Mouse (Mus musculus) thymus, adult 2 months (tissue): ENCODE measurements around the gene Col24a1. TPM values are rescaled to one million over a fixed set of nuclear protein-coding genes. Genes with fewer than 3 reads are reported as not detected.
A peak's percentile ranks its signal among the peaks of the same experiment; 100 is the strongest.

Experiments
- DNase-seq: peaks from one replicate; pipeline ENCODE4 v3.0.0; 2021
- H3K27ac ChIP-seq: fragments of 200-500 bp; 2 replicates; pipeline ENCODE4 v1.5.1; 2012; ENCODE audit warnings: low read length, control low read depth; ENCODE audit not compliant: control insufficient read depth, insufficient read depth
- H3K27me3 ChIP-seq: fragments of 200-500 bp; 2 replicates; pipeline ENCODE4 v1.6.1; 2012; ENCODE audit warnings: mild to moderate bottlenecking, low read length, moderate library complexity, mixed read lengths; ENCODE audit not compliant: control insufficient read depth, insufficient read depth
- H3K36me3 ChIP-seq: fragments of 200-500 bp; 2 replicates; pipeline ENCODE4 v1.6.1; 2012; ENCODE audit warnings: mild to moderate bottlenecking, low read length, moderate library complexity; ENCODE audit not compliant: control insufficient read depth, insufficient read depth
- H3K4me1 ChIP-seq: fragments of 200-500 bp; replicated peaks from 2 replicates; pipeline ENCODE4 v1.6.1; 2012; ENCODE audit warnings: low read length; ENCODE audit not compliant: control insufficient read depth, insufficient read depth
- H3K4me3 ChIP-seq: fragments of 200-500 bp; 2 replicates; pipeline ENCODE4 v1.5.1; 2012; ENCODE audit warnings: mild to moderate bottlenecking, low read length, control low read depth, moderate library complexity; ENCODE audit not compliant: control insufficient read depth, insufficient read depth
- CTCF ChIP-seq: fragments of 200-500 bp; IDR thresholded peaks from 2 replicates; pipeline ENCODE4 v1.5.1; 2012; ENCODE audit warnings: mild to moderate bottlenecking, control low read depth, low read length, moderate library complexity, borderline replicate concordance; ENCODE audit not compliant: control insufficient read depth, poor library complexity, insufficient read depth; ENCODE audit errors: extremely low read depth
- POLR2A ChIP-seq: fragments of 200-500 bp; IDR thresholded peaks from 2 replicates; pipeline ENCODE4 v1.6.1; 2012; ENCODE audit warnings: mild to moderate bottlenecking, low read length, control low read depth, moderate library complexity; ENCODE audit not compliant: control insufficient read depth, poor library complexity, insufficient read depth; ENCODE audit errors: extremely low read depth
- WGBS: fragments of 180-500 bp; shearing (Covaris S2); methylation state at CpG from one replicate; pipeline ENCODE4 v1.1.7; 2018; 5-methylcytosine and 5-hydroxymethylcytosine counted together
- polyA plus RNA-seq: library from polyadenylated mRNA; depleted of rRNA; stranded (reverse); fragments of >200 nt; gene quantifications from 2 replicates; pipeline ENCODE4 v1.2.3, GENCODE M21; 2012

Col24a1 gene
- polyA plus RNA-seq, 1 experiment = 0.08 TPM

- Histone ChIP-seq H3K27me3 (no peaks in the 10 kb centered on the region), H3K27ac (no peak overlapping the region), H3K4me1 (no peaks in the 10 kb centered on the region), H3K36me3 (no peaks in the 10 kb centered on the region), H3K4me3 (no peak overlapping the region)
- no peak for DNase-seq
- 77% methylated on average over 2 of the region's 2 CpGs for WGBS
- TF ChIP-seq CTCF = no peak
- no peak for TF ChIP-seq POLR2A
Measured at GRCm38 (mm10) chr3:145554388-145554787, 262.1 kb downstream of the Col24a1 start.

- Histone ChIP-seq H3K4me1 (no peaks in the 10 kb centered on the region), H3K27ac (no peak overlapping the region), H3K4me3 (no peak overlapping the region), H3K27me3 (no peaks in the 10 kb centered on the region), H3K36me3 (no peaks in the 10 kb centered on the region)
- WGBS = 92% methylated on average over 10 of the region's 10 CpGs
- DNase-seq = no peak
- TF ChIP-seq CTCF = no peak
- no peak for TF ChIP-seq POLR2A
Measured at GRCm38 (mm10) chr3:145556206-145556605, 263.9 kb downstream of the Col24a1 start.

DNA sequence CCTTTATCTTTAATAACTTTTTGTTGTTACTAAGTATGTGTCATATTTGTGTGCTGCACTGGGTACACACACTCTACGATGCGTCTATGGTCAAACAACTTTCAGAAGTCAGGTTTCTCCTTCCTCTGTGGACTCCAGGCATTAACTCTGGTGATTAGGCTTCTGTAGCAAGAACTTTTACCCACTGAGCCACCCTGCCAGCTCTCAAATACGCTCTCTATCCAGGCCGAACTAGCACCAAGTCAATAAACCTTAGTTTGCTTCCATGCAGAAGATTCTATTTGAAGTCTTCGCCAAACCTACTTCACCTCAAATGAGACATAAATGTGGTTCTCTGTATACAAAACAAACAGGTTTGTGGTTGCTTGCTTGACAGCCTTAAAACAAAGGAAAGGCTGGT, 267.4 kb downstream of the Col24a1 start:
- Histone ChIP-seq H3K27me3 (no peaks in the 10 kb centered on the region), H3K4me3 (no peak overlapping the region), H3K27ac (no peak overlapping the region), H3K36me3 (no peaks in the 10 kb centered on the region), H3K4me1 (no peaks in the 10 kb centered on the region)
- DNase-seq = no peak
- no peak for TF ChIP-seq CTCF
- TF ChIP-seq POLR2A = no peak
- 93% methylated on average over 5 of the region's 5 CpGs for WGBS

GRCm38 (mm10) chr3:145560117-145560516, 267.8 kb downstream of the Col24a1 start:
- Histone ChIP-seq H3K4me3 (no peak overlapping the region), H3K27me3 (no peaks in the 10 kb centered on the region), H3K4me1 (no peaks in the 10 kb centered on the region), H3K36me3 (no peaks in the 10 kb centered on the region), H3K27ac (no peak overlapping the region)
- TF ChIP-seq CTCF (no peak), POLR2A (no peak)
- 86% methylated on average over 4 of the region's 4 CpGs for WGBS
- no peak for DNase-seq

DNA sequence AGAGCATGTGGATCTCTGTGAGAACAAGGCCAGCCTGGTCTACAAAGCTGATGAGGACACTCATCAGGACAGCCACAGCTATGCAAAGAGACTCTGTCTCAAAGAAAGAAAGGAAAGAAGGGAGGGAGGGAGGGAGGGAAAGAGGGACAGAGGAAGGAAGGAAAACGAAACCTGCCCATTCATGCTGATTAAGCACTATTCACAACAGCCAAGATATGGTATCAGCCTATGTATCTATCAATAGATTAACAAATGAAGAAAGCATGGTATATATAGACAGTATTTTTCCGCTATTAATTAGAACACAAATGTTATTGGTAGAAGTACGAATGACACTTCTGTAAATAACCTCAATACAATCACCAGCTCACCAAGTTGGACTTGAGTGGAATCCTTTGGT, 282.2 kb downstream of the Col24a1 start:
- TF ChIP-seq CTCF = no peak
- no peak for TF ChIP-seq POLR2A
- Histone ChIP-seq H3K27ac (no peak overlapping the region), H3K4me1 (peaks cover 8% of the 10 kb centered on the region), H3K4me3 (no peak overlapping the region), H3K36me3 (no peaks in the 10 kb centered on the region), H3K27me3 (no peaks in the 10 kb centered on the region)
- DNase-seq = no peak
- WGBS = 86% methylated on average over 3 of the region's 3 CpGs

DNA sequence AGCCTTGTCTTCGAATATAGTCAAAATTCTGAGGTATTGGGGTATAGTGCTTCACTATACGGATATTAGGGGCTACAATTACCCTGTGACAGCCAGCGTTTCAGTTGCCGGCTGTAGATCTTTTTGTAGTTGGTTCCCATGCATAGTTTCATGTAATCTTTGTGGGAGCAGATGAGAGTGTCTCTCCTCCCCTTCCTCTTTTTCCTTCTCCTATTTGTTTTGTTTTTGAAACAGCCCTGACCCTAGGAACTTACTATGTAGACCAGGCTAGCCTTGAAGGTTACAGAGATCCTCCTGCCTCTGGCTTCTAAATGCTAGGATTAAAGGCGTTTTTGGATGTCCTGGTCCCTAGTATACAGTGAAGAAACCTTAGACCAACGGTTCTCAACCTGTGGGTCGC, 283.1 kb downstream of the Col24a1 start:
- DNase-seq = no peak
- Histone ChIP-seq H3K4me1 (peaks cover 8% of the 10 kb centered on the region), H3K36me3 (no peaks in the 10 kb centered on the region), H3K27ac (no peak overlapping the region), H3K27me3 (no peaks in the 10 kb centered on the region), H3K4me3 (no peak overlapping the region)
- WGBS = 86% methylated on average over 7 of the region's 7 CpGs
- TF ChIP-seq CTCF (no peak), POLR2A (no peak)

DNA sequence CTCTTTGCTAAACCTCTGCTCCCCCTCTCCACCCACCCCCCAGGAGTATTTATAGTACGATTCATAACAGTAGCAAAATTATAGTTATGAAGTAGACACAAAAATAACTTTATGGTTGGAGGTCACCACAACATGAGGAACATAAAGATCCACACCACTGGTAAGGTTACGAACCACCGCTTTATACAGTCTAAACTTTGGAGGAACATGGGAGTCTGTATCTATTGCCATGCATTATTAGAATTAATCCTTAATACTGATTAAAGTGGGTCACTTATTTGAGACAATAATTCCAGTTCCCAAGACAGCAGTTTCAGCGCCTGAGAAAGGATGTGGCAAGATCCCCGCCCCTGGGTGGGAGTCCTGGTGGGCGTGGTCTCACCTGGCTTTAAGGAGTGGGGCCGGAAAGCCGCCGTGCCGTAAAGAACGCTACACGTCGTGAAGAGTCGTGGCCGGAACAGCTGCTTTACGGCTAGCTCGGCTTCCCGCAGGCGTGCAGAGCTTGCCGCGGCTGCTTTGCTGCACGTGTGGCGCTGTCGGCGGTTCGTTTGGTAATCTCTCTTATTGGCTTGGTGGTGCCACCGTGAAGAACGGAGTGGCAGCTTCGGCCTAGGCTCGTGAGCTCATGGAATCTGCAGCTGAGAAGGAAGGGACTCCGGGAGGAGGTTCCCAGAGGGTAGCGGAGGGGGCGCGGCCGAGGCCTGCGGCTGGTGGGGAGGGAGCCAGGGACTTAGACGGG, 283.6 kb downstream of the Col24a1 start, which contains the start of gene Znhit6:
TSS of gene Znhit6 (plus strand) at position 463 of the 739 bp plus-strand sequence.
- Histone ChIP-seq H3K36me3 (no peaks in the 10 kb centered on the region), H3K4me3 (peak within 1 kb of the TSS; percentile 84), H3K27ac (no peak within 1 kb of the TSS), H3K27me3 (no peaks in the 10 kb centered on the region), H3K4me1 (peaks cover 8% of the 10 kb centered on the region)
- 8% methylated on average over 37 of the region's 37 CpGs for WGBS
- TF ChIP-seq CTCF = peak; percentile 62; the same call in 1 of the 2 replicates
- peak; percentile 37; the same call in 1 of the 2 replicates for TF ChIP-seq POLR2A
- peak; percentile 94 for DNase-seq
